Mouse (Mus musculus) layer of hippocampus, adult 9-10 months (tissue): ENCODE measurements around the gene Kdf1.
"Not testable (repeated sequence)": the region's sequence is repeated elsewhere in the genome, so short reads cannot be mapped to it uniquely, and the experiment has no call there.

Experiments used
- DNase-seq: peaks from one replicate; pipeline ENCODE4 v3.0.0; 2022; ENCODE audit warnings: low spot score

Kdf1 gene

DNA sequence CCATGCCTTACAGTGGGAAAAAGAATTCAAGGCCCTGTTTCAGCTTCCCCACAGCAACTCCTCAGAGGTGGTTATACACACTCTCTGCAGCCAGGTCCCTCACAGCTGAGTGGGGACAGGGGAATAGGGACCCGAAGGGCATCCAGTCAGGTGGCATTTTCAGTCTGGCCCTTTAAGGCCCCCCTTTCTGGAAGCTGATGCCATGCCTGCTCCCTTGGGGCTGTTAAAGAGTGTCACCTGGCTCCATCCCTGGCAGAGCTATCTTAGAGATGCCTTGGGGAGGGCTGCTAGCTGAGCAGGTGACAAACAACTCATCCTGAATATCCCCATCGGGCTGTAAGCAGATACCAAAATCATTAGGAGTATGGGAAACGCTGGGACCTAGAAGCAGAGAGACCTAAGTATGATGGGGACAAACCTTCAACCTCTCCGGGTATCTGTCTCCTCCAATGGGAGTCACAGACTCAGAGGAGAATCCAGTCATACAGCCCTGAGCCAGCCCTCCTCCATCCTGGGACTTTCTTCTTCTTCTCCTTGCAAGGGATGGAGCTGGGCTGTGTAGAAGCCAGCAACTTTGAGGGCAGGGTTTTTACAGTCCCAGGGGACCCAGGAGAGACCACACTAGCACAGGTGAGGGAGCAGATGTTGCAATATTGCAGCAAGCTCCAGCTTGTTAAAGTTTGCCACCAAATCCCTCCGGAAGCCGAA lies 21.9 kb upstream of the Kdf1 start:
- DNase-seq, result no peak

DNA sequence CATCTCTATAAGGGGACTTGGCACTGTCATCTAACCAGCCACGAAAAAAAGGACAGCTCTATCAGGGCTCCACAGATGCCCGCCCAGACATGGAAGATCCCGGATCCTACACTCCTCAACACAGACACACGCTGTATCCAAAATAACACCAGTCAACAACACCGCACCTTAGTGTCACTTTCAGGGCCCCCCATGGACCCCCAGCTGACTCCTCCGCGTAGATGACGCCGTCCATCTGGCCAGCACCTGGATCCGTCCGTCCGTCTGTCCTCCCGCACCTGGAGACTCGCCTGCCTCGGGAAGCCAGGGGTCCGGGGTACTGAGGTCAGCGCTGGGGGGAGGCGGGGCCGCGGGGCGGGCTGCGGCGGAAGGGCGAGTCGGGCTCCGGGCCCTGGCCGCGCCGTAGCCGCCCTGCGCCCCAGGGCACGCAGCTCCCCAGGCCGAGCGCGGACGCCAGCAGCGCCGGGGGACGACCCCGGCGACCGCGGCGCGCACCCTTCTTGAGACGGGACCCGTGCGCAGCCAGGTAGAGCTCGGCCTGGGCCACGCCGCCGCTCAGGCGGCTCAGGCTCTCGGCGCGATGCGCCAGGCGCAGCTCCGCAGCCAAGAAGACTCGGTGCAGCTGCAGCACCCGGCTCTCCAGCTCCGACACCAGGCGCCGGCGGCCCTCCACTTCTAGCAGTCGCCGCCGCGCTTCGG lies 21.2 kb upstream of the Kdf1 start:
- DNase-seq, result no peak

DNA sequence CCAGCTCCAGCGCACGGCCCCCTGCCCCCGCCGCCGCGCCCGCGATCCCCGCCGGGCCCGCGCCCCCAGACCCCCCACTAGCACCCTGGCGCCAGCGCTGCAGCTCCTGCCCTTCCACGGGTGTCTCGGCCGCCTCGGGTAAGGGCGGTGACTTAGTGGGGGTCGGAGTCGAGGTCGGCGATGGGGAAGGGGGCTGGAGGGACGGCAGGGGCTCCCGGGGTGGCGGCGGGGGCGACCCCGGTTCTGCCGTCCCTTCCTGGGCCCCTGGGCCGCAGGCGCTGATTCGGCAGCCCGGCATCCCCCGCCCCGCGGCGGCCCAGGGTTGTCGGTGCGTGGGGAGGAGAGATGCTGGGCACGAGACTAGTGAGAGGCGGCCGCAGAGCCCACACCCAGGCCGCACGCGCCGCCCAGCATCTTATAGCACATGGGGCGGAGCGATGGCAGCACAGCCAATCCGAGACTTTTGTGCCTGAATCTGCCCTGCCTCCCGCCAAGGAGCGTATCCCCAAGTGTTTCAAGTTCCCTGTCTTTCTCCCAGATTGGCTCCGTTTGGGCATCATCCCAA lies 20.5 kb upstream of the Kdf1 start, which contains the start of gene Trnp1:
Trnp1 (minus strand) TSS at position 391 of the 565 bp plus-strand sequence.
- peak; percentile 46 for DNase-seq

DNA sequence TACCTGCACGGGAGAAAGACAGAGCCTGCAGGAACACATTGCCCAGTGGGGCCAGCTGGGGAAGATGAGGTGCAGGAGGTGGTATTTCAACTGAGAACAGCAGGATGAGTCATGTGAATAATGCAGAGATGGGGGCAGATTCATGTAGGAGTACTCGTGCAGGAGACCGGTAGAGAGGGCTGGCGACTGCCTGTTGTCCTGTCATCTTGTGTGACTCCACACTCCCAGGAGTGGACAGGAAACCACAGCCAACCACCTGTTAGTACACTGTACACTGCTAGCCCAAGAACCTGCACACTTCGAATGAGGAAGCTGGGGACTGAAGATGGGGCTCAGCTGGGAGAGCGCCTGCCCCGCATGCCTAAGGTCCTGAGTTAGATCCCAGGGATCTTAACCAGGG lies 17.2 kb upstream of the Kdf1 start:
- no peak for DNase-seq

DNA sequence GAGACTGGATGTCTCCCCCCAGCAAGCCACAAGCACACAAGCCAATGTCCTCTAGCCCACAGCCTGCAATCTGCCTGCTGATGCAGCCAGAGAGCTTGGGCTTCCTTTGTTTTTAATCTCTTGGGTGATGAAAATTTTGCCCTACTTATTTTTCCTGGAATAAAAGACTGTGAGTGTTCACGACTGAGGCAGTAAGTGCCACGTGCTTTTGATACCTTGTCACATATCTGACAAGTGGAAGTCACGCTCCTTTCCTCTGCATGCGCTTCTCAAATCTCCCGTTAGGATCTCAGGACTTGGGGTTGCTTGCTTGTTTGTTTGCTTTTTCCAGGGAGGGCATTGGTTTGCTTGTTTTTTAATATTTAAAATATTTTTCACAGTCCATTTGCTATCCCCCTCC lies 14.5 kb upstream of the Kdf1 start:
- no peak for DNase-seq

DNA sequence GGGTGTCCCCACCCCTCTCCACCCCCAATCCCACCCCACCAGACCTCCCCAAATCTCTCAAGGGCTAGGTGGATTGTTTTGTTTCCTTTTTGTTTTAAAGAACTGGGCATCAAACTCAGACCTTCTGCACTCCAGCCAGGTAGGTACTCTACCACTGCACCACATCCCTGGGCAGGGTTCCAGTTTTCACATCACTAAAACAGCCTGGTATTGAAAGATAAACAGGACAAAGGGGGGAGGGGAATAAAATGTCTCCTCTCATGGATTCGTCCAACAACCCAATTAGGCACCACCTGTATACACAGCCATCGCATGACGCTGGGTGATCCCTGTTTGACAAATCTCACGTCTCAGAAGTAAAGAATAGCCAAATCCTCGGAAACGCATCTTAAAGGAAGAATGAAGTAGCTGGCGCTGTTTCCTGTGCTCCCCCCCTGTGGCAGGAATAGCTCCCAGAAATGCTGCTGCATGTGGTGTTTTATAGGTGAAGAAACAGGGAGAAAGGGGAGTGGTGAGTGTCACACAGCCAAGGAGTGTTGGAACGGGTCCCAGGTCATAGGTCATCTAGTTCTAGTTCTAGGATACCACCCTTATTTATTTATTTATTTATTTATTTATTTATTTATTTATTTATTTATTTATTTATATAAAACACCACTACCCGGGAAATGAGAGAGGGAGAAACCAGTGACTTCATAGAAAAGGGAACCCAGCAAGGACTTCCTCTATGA lies 13.8 kb upstream of the Kdf1 start:
- no peak for DNase-seq

DNA sequence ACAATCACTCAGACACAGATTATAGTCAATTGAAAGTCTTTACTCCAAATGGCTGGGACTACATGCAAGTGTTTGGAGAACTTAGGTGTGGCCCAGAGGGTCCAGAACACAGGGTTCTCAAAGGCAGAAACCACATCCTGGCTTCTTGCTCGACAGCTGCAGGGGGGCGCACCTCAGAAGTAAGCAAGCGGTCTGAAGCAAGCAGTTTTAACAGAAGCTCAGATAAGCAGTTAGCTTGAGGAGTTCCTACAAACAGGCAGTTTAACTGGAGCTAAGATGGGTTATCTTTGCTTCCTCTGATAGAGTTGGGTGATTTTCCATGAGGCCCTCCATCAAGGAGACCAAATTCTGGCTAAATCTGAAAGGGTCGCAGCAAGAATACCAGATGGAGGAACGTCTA lies 12.2 kb upstream of the Kdf1 start:
- DNase-seq, result no peak

DNA sequence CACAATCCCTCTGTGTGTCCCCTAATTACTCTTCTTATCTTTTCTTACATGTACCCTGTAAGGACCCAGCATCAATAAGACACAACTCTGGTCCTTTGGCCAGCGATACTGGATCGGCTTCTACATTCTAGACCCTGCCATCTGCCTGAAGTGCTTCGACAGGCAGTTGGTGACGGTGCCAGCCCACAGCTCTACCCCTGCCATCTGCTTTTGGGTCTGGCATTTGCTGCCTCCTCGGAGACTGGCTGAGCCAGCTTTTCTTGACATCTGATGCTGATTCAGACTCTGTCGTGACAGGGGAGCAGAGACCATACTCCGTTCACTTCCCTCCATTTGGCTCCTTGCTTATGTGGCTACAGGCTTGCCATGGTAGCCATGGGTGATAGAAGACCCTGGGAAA lies 9.8 kb upstream of the Kdf1 start:
- peak; percentile 38 for DNase-seq

DNA sequence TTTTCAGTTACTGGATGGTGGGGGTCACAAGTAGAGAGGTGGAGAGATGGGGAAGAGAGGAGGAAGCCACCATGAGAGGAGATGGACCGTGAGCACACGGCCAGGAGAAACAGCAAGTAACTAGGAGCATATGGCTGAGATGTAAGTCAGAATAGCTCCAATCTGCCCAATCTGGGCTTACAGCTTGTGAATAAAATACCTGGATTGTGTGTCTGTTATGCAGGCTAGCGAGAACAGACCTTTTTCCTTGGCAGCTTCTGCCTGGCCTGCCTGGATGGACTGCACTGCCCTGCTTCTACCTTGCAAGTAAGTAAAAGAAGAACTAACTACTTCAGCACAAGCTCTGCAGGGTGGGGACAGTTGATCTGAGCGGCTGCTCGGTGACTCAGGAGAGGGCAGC lies 7.7 kb upstream of the Kdf1 start:
- no peak for DNase-seq

DNA sequence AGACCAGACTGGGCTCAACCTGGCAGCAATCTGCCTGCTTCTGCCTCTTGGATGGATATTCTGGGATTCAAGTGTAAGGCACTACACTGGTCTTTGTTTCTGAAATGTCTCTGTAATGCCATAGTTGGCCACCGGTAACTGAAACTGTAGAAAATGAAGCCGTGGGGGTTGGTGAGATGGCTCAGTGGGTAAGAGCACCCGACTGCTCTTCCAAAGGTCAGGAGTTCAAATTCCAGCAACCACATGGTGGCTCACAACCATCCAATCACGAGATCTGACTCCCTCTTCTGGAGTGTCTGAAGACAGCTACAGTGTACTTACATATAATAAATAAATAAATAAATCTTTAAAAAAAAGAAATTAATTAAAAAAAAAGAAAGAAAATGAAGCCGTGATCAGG lies 6.3 kb upstream of the Kdf1 start:
- not testable (repeated sequence) for DNase-seq

DNA sequence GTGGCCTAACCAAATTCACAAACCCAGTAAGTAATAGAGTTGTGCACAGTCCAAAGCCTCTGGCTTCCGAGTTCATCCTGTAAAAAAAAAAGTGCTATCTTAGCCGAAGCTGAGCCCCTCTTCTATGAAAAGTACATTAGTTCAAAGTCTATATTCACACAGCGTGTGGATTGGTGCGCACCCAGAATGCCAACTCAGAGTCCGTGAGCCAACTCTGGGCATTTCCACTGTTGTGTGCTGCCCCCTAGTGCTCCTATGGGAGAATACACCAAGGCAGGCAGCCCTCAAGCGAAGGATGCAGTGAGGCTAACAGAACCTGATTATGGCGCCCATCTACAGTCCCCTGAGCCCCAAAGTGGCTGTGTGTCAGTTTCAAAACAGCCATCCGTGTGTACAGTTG lies 5.8 kb upstream of the Kdf1 start:
- peak; percentile 71 for DNase-seq

DNA sequence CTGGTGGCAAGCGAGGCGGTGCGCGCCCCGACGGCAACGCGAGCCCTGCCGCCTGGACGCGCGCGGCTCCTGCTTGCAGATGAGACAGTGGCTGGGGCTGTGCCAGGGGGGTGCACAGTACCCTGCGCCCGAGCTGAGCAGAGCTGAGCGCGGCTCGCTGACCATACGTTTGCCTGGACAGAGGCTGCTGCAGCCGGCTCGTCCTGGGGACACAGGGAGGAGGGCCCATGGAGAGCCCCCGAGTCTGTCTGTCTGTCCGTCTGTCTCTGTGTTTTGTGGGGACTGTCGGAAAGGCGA lies 554 bp downstream of the Kdf1 start:
- DNase-seq, result no peak

DNA sequence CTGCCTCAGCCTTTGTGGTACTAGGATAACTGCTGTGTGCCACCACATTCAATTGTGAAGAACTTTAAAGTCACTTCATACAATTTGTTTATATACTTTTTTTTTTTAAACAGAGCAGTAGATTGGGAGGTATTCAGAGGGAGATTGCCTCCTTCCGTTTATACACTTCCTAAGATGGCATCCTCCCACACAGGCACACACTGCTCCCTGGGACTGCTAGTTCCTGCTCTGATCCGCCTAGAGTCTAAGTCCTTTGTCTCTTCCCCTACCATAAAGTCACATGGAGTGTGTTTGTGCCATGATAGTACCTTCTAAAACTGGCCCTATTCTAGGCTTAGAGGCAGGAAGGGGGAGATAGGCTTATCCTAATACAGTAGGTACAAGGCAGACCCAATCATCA lies 2.7 kb downstream of the Kdf1 start:
- no peak for DNase-seq

DNA sequence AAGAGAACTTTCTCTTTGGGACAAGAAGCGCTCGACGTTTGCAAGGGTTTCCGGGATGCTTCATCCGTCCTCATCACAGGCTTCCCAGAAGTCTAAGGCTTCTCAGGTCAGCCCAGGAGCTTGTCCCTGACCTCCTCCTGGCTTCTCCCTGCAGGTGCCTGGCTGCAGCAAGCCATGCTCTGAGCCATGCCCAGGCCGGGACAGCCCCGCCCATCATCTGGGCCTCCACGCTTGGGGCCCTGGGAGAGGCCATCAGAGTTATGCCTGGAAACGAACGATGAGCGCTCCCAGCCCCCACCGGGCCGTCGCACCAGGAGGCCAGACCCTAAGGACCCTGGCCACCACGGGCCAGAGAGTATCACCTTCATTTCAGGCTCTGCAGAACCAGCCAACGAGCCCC lies 9.0 kb downstream of the Kdf1 start:
- DNase-seq, result no peak

DNA sequence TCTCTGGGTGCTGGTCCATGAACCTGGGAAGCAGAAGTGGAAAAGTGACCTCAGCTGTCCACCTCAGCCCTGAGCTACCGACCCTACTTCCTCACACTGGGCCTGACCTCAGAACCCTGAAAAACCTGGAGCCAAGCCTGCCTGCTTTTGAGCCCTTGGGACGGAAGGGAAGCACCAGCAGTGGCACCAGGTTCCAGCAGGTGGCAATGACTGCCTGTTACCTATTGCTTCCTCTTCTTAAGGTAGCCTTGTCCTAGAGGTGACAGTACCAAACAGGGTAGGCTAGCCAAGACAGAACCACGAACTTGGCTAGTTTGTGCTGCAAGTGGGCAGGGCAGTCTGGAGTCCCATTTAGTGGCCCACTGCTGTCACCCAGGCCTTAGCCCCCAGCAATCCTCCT lies 14.0 kb downstream of the Kdf1 start:
- no peak for DNase-seq

DNA sequence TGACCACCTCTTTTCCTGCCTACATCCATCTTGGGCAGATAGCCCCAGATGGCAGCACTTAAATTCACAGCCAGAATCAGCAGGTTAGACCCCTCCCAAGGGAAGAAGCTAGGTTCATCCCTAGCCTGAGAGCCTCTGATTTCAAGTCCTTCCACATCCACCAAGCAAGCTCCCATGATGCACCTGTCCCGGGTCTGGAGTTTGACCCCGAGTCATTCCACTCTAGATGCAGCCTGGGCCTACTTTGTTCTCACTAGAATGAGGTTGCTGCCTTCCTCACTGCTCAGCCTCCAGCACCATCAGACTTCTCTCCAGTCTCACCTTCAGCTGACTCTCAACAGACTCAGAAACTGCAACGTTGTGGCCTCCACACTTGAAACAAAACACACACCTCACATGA lies 17.3 kb downstream of the Kdf1 start:
- no peak for DNase-seq

DNA sequence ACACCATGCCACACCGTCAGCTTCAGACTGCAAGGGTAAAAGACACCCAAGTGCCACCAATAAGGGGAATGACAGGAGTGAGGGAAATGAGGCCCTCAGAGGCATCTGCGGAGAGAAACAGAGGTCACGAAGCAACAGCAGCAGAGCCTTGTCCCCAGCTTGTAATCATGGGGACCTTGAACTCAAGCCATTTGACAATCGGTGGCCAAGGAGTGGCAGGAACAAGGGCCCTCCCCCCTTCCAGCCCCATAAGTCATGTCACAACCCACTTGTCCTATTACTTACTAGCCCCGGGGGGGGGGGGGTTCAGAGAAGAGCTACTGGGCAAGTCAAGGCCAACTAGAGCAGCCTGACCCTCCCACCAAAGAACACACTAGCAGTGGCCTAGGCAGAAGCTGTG lies 17.9 kb downstream of the Kdf1 start:
- no peak for DNase-seq

DNA sequence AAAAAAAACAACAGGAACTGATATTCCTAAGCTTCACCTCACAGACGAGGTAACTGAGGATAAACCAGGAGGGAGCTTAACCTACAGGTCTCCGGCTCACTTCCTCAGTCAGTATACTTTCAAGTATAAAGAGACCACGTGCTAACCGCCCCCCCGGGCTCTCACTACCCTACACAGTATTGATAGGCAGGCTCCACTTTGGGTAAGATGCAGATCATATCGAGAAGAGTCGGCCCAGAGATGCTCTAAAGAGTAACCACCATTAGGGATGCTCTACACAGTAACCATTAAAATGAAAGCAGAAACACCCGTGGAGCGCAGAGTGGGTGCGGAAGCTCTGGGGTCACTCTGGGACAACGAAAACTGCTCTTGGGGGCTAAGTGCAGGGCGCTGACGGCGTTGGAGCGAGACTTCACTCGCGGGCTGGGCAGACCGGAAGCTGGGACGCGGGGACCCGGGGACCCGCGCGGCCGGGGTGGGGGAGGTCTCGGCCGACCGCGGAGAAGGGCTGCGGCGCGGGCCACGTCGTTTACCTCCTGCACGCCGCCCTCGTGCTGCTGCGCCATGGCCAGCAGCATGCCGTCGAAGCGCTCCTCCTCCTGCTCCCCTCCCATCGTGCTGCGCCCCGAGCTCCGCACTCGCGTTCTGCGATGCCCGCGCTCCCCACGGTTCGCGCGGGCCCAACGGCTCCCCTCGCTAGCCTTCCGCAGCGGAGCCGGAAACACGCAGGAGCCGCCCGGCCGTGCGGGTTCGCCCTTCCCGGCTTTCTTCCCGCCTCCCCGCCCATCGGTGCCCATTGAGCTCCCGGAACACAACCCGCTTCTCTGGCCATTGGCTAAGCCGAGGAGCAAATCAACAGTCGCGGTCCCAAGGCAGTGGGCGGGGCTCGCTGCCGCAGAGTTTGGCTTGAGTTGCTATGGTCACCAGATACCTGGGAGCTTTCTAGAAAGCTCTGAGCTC lies 26.8 kb downstream of the Kdf1 start, which contains the start of gene Nudc:
Nudc (minus strand) TSS at position 725 of the 960 bp plus-strand sequence.
- DNase-seq, result peak; percentile 82

DNA sequence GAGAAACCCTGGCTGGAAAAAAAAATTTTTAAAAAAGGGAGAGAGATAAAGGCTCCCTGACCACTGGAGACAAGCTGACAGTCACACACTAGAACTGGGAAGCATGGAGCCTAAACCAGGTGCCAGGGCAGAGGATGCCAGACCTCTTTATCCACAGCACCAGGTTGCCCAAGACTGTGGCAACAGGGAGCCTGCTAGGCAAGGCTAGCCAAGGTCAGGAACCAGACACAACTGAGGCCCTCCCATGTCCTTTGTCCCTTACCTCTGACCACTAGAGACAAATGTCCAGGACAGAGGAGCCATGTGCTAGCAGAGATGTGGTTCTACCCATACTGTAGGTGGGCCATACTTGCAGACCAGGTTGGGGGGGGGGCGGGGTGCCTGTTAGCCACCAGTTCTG lies 33.3 kb downstream of the Kdf1 start:
- DNase-seq, result no peak

DNA sequence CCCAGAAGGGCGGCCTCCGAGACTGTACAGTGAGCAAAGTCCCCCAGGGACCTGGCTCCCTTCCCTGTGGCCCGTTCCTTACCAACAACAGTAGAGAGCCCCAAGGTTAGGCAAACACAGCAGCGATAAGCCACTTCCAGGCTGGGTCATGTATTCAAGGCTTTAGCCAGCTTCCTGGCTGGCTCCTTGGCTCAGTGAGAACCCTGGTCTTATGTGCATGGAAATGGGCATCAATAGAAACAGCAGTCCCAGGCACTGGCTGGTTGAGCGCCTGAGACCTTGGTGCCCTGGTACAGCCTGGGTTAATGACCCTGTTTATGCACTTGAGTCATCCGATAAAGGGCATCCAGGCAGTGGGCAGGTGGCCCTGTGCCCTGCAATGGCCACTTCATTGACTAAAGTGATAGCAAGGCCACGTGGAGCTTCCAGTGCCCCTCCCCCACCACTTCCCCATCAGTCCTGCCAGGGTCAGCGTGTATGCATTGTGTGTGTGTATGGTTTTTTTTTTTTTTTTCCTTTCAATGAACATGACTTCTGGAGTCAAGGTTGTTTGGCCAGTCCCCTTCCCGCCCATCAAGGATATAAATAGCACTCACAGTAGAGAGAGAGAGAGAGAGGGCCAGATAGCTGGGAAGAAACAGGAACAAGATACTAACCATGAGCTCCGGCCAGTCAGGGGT lies 34.1 kb downstream of the Kdf1 start, which contains the start of gene Nr0b2:
Nr0b2 (plus strand) TSS at position 609 of the 680 bp plus-strand sequence.
- DNase-seq, result no peak
